Mouse (Mus musculus): ENCODE results near the gene Spaar. TPM values are rescaled to one million over a fixed set of nuclear protein-coding genes. Genes with fewer than 3 reads are reported as not detected.

Spaar gene
- polyA plus RNA-seq, 1 experiment from 2014 or later, result 0.06 TPM

DNA sequence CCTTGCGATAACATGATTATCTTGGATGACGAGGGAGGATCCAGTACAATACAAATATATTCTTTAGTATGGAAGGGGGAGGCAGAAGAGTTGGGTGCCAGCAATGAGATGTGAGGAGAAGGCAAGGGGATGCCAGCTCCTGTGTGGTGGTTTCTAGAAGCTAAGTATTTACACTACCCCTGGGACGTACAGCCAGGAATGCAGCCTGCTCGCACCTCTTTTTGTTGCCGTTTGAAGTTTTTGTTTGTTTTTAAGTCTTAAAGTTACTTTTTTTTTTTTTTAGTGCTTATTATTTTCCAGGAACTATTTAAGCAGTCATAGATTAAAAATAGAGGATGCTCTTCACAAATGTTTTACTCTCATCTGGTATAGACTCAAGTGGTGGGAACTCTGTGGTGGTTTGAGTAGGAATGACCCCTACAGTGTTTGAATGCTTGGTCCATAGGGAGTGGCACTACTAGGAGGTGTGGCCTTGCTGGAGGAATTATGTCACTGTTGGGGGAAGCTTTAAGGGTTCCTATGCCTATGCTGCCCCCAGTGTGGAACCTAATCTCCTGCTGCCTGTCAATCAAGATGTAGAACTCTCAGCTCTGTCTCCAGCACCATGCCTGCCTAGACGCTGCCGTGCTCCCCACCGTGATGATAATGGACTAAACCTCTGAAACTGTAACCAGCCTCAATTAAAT lies 9.3 kb downstream of the Spaar start:
- H3K4me1 ChIP-seq (ENCODE audit: control insufficient read depth, insufficient read depth, low read length), result no peaks in the 10 kb centered on the region
- H3K9me3 ChIP-seq (replicated peaks; ENCODE audit: control insufficient read depth, low read length), result no peaks in the 10 kb centered on the region
- H3K9ac ChIP-seq (ENCODE audit: low read length), result no peak overlapping the region
- 77% methylated on average over 8 of the region's 8 CpGs for WGBS
- H3K36me3 ChIP-seq (ENCODE audit: control insufficient read depth, insufficient read depth, low read length), result no peaks in the 10 kb centered on the region
- H3K4me2 ChIP-seq (ENCODE audit: low read length), result no peak overlapping the region
- H3K27me3 ChIP-seq (replicated peaks; ENCODE audit: control insufficient read depth, insufficient read depth, low read length), result no peaks in the 10 kb centered on the region
- no peak for ATAC-seq
- H3K4me3 ChIP-seq (ENCODE audit: low read depth, low read length), result no peak overlapping the region
- DNase-seq (ENCODE audit: low spot score), result no peak
- H3K27ac ChIP-seq (ENCODE audit: low read depth, low read length), result no peak overlapping the region

DNA sequence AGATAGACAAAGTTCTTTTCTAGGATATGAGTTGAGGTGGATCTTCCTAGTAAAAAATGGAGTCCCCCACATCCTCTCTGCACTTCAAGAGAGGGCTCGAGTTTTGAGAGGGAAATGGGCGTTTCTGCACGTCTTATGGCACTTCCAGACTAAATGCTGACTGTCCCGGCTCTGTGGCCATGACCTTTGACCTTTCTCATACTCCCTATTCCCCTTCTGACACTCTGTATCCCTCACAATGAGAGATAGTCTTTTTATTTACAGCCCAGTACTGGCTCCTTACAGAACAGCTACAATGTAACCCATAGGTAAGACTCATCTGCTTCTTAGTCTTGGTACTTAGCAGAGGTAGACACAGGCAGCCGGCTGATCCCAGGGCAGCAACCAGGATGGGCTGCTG lies 11.7 kb downstream of the Spaar start:
- Histone ChIP-seq H3K4me3 (ENCODE audit: low read depth, low read length) (no peak overlapping the region), H3K27ac (ENCODE audit: low read depth, low read length) (no peak overlapping the region), H3K9ac (ENCODE audit: low read length) (no peak overlapping the region), H3K4me1 (ENCODE audit: control insufficient read depth, insufficient read depth, low read length) (no peaks in the 10 kb centered on the region), H3K4me2 (ENCODE audit: low read length) (no peak overlapping the region), H3K27me3 (replicated peaks; ENCODE audit: control insufficient read depth, insufficient read depth, low read length) (no peaks in the 10 kb centered on the region), H3K9me3 (replicated peaks; ENCODE audit: control insufficient read depth, low read length) (no peaks in the 10 kb centered on the region), H3K36me3 (ENCODE audit: control insufficient read depth, insufficient read depth, low read length) (no peaks in the 10 kb centered on the region)
- 75% methylated on average over 5 of the region's 5 CpGs for WGBS
- DNase-seq (ENCODE audit: low spot score) (no peak), ATAC-seq (no peak)

DNA sequence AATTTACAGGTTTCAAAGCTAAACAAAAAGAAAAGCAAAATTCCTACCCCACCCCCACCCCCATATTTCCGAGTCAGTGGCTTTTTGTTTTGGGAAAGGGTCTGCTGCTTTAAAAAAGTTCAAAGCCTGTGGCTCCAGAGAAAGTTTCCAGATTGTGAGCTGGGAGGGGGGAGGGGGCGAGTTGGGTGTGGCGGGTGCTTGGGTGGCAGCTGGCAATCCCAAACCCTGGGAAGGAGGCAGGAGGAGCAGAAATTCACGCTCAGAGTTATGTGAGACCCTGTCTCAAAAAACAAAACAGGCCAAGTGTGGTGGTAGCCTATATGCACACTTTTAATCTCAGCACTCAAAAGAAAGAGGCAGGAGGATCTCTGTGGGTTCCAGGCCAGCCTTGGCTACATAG lies 12.8 kb downstream of the Spaar start:
- H3K27ac ChIP-seq (ENCODE audit: low read depth, low read length), result no peak overlapping the region
- no peaks in the 10 kb centered on the region for H3K9me3 ChIP-seq (replicated peaks; ENCODE audit: control insufficient read depth, low read length)
- 28% methylated on average over 4 of the region's 4 CpGs for WGBS
- no peaks in the 10 kb centered on the region for H3K36me3 ChIP-seq (ENCODE audit: control insufficient read depth, insufficient read depth, low read length)
- H3K4me3 ChIP-seq (ENCODE audit: low read depth, low read length), result no peak overlapping the region
- H3K4me1 ChIP-seq (ENCODE audit: control insufficient read depth, insufficient read depth, low read length), result no peaks in the 10 kb centered on the region
- no peak overlapping the region for H3K9ac ChIP-seq (ENCODE audit: low read length)
- no peak for ATAC-seq
- no peak for DNase-seq (ENCODE audit: low spot score)
- H3K4me2 ChIP-seq (ENCODE audit: low read length), result no peak overlapping the region
- no peaks in the 10 kb centered on the region for H3K27me3 ChIP-seq (replicated peaks; ENCODE audit: control insufficient read depth, insufficient read depth, low read length)

DNA sequence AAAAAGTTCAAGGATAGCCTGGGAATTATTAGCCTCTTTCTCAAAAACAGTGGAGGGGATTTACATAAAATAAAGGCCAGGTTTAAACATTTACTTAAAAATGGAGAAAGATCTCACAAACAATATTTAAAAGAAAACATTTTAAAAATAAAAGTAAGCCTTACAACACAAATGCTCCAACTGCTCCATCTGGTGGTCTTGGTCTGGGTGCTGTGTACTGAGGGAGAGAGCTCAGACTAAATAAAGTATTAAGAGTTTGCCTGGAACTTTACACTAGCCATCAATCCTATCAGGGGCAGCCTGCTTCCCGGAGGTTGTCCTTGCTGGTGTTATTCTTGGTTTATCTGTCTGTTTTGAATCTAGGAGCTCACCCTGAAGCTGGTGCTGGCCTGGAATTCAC lies 13.3 kb downstream of the Spaar start:
- no peak overlapping the region for H3K9ac ChIP-seq (ENCODE audit: low read length)
- H3K27me3 ChIP-seq (replicated peaks; ENCODE audit: control insufficient read depth, insufficient read depth, low read length), result no peaks in the 10 kb centered on the region
- no peak overlapping the region for H3K4me3 ChIP-seq (ENCODE audit: low read depth, low read length)
- H3K4me1 ChIP-seq (ENCODE audit: control insufficient read depth, insufficient read depth, low read length), result no peaks in the 10 kb centered on the region
- no peaks in the 10 kb centered on the region for H3K9me3 ChIP-seq (replicated peaks; ENCODE audit: control insufficient read depth, low read length)
- H3K4me2 ChIP-seq (ENCODE audit: low read length), result no peak overlapping the region
- 88% methylated on average over 1 of the region's 1 CpGs for WGBS
- no peaks in the 10 kb centered on the region for H3K36me3 ChIP-seq (ENCODE audit: control insufficient read depth, insufficient read depth, low read length)
- no peak overlapping the region for H3K27ac ChIP-seq (ENCODE audit: low read depth, low read length)
- DNase-seq (ENCODE audit: low spot score), result no peak
- ATAC-seq, result no peak

DNA sequence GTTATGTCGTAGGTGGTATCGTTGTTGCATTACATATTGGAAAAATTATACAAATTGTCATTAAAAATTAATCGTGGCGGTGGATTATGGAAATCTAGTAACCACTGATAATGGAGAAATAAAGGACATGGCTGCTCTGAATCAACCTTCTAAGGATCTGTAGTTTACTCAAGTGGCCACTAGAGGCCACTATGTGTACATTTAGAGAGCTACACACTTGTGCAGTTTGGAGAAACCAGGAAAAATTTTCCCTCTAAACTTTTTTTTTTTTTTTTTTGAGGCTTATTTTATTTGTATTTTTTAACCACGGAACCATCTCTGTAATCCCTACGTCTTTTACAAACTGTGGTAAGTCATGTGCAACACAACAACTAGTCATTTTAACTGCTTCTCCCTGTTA lies 15.4 kb downstream of the Spaar start:
- ATAC-seq, result peak; percentile 48; the same call in 1 of the 2 replicates
- DNase-seq (ENCODE audit: low spot score), result peak; percentile 82
- Histone ChIP-seq H3K4me1 (ENCODE audit: control insufficient read depth, insufficient read depth, low read length) (no peaks in the 10 kb centered on the region), H3K27ac (ENCODE audit: low read depth, low read length) (no peak overlapping the region), H3K27me3 (replicated peaks; ENCODE audit: control insufficient read depth, insufficient read depth, low read length) (no peaks in the 10 kb centered on the region), H3K4me3 (ENCODE audit: low read depth, low read length) (no peak overlapping the region), H3K4me2 (ENCODE audit: low read length) (no peak overlapping the region), H3K9me3 (replicated peaks; ENCODE audit: control insufficient read depth, low read length) (no peaks in the 10 kb centered on the region), H3K36me3 (ENCODE audit: control insufficient read depth, insufficient read depth, low read length) (no peaks in the 10 kb centered on the region), H3K9ac (ENCODE audit: low read length) (no peak overlapping the region)
- WGBS, result 15% methylated on average over 6 of the region's 6 CpGs

DNA sequence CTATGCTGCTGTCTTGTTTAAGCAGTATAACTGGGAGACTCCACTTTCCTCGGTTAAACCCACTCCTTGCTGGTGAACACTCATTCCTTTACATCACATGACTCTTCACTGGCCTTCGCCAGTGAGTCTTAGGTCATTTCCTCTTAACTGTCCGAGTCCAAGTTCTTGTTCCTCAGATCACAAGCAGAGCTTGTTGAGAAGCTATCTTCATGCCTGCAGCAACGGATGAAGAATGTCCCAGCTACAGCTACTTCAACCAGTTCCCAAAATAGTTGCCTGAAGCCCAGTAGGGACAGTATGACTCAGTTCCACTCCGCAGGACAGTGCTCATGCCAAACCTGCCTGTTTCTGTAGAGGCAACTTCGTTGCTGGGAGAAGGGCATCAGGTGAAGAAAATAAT lies 27.4 kb downstream of the Spaar start:
- no peak for ATAC-seq
- Histone ChIP-seq H3K36me3 (ENCODE audit: control insufficient read depth, insufficient read depth, low read length) (no peaks in the 10 kb centered on the region), H3K4me2 (ENCODE audit: low read length) (no peak overlapping the region), H3K9ac (ENCODE audit: low read length) (no peak overlapping the region), H3K4me3 (ENCODE audit: low read depth, low read length) (no peak overlapping the region), H3K27me3 (replicated peaks; ENCODE audit: control insufficient read depth, insufficient read depth, low read length) (no peaks in the 10 kb centered on the region), H3K27ac (ENCODE audit: low read depth, low read length) (no peak overlapping the region), H3K9me3 (replicated peaks; ENCODE audit: control insufficient read depth, low read length) (no peaks in the 10 kb centered on the region), H3K4me1 (ENCODE audit: control insufficient read depth, insufficient read depth, low read length) (no peaks in the 10 kb centered on the region)
- 82% methylated on average over 6 of the region's 6 CpGs for WGBS
- no peak for DNase-seq (ENCODE audit: low spot score)

DNA sequence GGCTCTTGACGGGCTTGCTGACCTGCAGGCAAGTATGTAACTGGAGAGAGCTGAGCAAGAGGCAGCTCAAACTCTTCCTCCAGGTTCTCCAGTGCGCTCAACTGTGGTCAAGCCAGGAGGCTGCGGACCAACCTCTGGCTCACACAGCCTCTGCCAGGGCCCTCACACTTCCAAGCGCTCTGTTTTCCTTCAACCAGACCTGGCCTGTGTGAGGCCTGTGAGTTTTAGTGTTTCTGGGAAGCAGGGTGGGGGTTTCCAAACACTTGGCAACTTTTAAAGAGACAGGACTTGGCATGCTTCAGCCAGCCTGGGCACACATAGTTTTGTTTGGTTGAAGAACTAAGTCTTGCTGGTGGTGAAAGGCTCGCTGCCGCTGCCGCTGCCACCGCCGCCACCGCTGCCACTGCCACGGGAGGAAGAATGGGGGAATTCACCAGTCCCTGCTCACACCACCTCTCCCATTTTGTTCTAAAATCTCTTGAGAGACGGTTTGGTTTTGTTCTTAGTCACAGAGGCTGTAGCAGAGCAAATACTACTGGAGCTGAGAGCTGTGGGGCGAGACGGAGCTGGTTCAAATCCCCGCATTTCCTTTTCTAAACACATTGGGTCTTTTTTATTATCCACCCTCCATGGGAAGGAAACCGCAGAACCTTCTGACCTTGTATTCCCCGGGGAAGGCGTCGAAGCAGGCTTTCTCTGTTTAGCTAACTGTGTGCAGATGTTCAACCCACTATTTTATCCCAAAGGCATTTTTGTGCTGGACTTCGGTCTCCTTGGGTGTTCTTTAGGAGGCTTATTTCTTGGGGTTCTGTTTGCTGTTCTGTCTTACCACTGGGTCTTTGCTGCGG lies 30.0 kb downstream of the Spaar start:
- Histone ChIP-seq H3K4me1 (ENCODE audit: control insufficient read depth, insufficient read depth, low read length) (no peaks in the 10 kb centered on the region), H3K4me3 (ENCODE audit: low read depth, low read length) (no peak overlapping the region), H3K4me2 (ENCODE audit: low read length) (no peak overlapping the region), H3K9ac (ENCODE audit: low read length) (no peak overlapping the region), H3K9me3 (replicated peaks; ENCODE audit: control insufficient read depth, low read length) (no peaks in the 10 kb centered on the region), H3K27ac (ENCODE audit: low read depth, low read length) (no peak overlapping the region), H3K36me3 (ENCODE audit: control insufficient read depth, insufficient read depth, low read length) (no peaks in the 10 kb centered on the region), H3K27me3 (replicated peaks; ENCODE audit: control insufficient read depth, insufficient read depth, low read length) (no peaks in the 10 kb centered on the region)
- WGBS, result 82% methylated on average over 21 of the region's 21 CpGs
- ATAC-seq (no peak), DNase-seq (ENCODE audit: low spot score) (peak; percentile 11)

DNA sequence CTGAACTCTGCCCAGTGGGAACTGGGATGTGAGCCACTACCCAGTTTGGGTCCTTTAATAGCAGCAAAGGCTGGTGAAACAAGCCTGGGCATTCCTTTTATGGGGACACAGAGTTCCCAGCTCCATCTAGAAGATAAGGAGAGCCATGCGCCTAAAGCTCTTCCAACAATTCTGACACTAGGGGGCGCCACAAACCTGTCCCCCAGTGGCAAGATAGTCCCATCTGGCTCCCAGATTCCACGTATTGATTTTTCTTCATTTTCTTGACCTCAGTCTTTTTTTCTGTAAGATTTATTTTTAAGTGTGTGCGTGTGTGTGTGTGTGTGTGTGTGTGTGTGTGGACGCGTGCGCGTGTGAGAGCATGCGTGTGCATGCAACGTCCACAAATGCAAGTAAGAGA lies 30.6 kb downstream of the Spaar start:
- Histone ChIP-seq H3K9ac (ENCODE audit: low read length) (no peak overlapping the region), H3K27me3 (replicated peaks; ENCODE audit: control insufficient read depth, insufficient read depth, low read length) (no peaks in the 10 kb centered on the region), H3K36me3 (ENCODE audit: control insufficient read depth, insufficient read depth, low read length) (no peaks in the 10 kb centered on the region), H3K4me2 (ENCODE audit: low read length) (no peak overlapping the region), H3K9me3 (replicated peaks; ENCODE audit: control insufficient read depth, low read length) (no peaks in the 10 kb centered on the region), H3K4me3 (ENCODE audit: low read depth, low read length) (no peak overlapping the region), H3K4me1 (ENCODE audit: control insufficient read depth, insufficient read depth, low read length) (no peaks in the 10 kb centered on the region), H3K27ac (ENCODE audit: low read depth, low read length) (no peak overlapping the region)
- 73% methylated on average over 10 of the region's 10 CpGs for WGBS
- DNase-seq (ENCODE audit: low spot score) (peak; percentile 6), ATAC-seq (no peak)

DNA sequence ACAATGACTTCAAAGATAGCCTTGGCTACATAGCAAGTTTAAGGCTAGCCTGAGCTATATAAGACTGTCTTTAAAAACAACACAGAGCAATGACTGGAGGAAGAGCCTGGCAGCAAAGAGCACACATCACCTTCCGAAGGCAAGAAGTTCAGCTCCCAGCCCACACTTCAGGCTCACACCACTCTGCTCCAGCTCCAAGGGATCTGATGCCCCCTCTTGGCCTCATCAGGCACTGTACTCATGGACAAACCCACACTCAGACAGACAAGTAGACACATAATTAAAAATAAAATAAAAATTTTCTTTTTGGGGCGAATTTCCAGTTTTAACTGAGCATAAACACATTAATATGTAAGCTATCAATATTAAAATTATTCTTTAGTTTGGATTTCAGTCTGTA lies 31.5 kb downstream of the Spaar start:
- Histone ChIP-seq H3K9ac (ENCODE audit: low read length) (no peak overlapping the region), H3K9me3 (replicated peaks; ENCODE audit: control insufficient read depth, low read length) (no peaks in the 10 kb centered on the region), H3K4me3 (ENCODE audit: low read depth, low read length) (no peak overlapping the region), H3K27me3 (replicated peaks; ENCODE audit: control insufficient read depth, insufficient read depth, low read length) (no peaks in the 10 kb centered on the region), H3K36me3 (ENCODE audit: control insufficient read depth, insufficient read depth, low read length) (no peaks in the 10 kb centered on the region), H3K4me2 (ENCODE audit: low read length) (no peak overlapping the region), H3K27ac (ENCODE audit: low read depth, low read length) (no peak overlapping the region), H3K4me1 (ENCODE audit: control insufficient read depth, insufficient read depth, low read length) (no peaks in the 10 kb centered on the region)
- DNase-seq (ENCODE audit: low spot score) (no peak), ATAC-seq (no peak)
- WGBS, result 77% methylated on average over 2 of the region's 2 CpGs
